Mouse (Mus musculus) bone marrow, adult 2 months (tissue): Measurements from ENCODE around the gene Pnpla1.

Experiments
- CTCF ChIP-seq: fragments of 200-500 bp; IDR thresholded peaks from 2 replicates; pipeline ENCODE4 v1.5.1; 2011; ENCODE audit warnings: low read length, control low read depth; ENCODE audit not compliant: control insufficient read depth, insufficient read depth
- POLR2A ChIP-seq: fragments of 200-500 bp; IDR thresholded peaks from 2 replicates; pipeline ENCODE4 v1.6.1; 2011; ENCODE audit warnings: low read depth, mild to moderate bottlenecking, control low read depth, low read length, borderline replicate concordance; ENCODE audit not compliant: control insufficient read depth

DNA sequence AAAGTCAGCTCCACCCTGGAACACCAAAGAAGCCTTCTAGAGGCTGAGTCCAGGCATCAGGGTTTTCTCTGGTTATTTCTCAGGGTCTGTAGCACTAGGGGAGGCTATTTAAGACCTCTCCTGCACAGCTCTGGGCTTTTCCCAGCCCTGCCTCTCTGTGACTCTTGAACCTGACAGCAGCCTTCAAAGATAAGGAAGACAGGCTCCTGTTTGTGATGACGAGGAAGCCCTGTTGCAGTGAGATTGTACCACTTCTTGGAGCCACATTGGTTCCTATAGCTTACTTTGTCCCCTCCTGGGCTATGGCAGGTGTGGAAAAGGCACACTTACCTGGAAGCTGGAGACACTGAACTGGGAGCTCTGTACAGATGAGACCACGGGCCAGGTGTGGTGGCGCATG is 25.3 kb upstream of the Pnpla1 start:
- no peak for TF ChIP-seq CTCF
- TF ChIP-seq POLR2A: no peak
